Mouse (Mus musculus): ENCODE data around the gene Tctex1d2. TPM values are rescaled to one million over a fixed set of nuclear protein-coding genes. Genes with fewer than 3 reads are reported as not detected.

Gene Tctex1d2
- polyA plus RNA-seq, 1 experiment: 12.0 TPM

DNA sequence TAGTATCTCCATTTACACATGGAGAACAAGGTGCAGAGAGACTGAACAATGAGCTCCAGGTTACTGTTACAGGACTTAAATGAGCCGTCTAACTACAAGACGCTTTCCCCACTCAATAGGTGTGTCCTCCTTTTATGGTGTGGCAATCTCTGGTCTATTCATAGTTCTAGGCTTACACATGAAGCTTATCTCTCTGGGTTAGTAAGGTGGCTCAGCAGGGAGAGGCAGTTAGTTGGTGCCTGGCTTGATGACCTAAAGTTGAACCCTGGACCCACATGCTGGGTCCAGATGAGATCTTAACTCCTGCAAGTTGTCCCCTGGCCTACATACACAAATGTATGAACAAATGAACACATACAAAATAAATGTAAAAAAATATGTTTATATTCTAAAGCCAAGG lies 43.9 kb downstream of the Tctex1d2 start:
- no peak overlapping the region for H3K4me3 ChIP-seq (ENCODE audit: insufficient read depth, low read depth, low read length)
- H3K4me1 ChIP-seq (ENCODE audit: control insufficient read depth, insufficient read depth, low read length): no peaks in the 10 kb centered on the region
- WGBS: 83% methylated on average over 2 of the region's 2 CpGs
- no peak overlapping the region for H3K27ac ChIP-seq (ENCODE audit: insufficient read depth, low read depth, low read length)
- no peaks in the 10 kb centered on the region for H3K27me3 ChIP-seq (replicated peaks; ENCODE audit: control insufficient read depth, insufficient read depth, low read length)
- no peak for TF ChIP-seq POLR2A (IDR thresholded peaks at IDR 0.05; ENCODE audit: low read depth, low read length)
- TF ChIP-seq CTCF (conservative IDR thresholded peaks at IDR 0.05; ENCODE audit: insufficient read depth, insufficient read length, low read depth, low read length): no peak
- DNase-seq: no peak
- H3K36me3 ChIP-seq (ENCODE audit: control insufficient read depth, insufficient read depth, low read length): peaks cover 3% of the 10 kb centered on the region

DNA sequence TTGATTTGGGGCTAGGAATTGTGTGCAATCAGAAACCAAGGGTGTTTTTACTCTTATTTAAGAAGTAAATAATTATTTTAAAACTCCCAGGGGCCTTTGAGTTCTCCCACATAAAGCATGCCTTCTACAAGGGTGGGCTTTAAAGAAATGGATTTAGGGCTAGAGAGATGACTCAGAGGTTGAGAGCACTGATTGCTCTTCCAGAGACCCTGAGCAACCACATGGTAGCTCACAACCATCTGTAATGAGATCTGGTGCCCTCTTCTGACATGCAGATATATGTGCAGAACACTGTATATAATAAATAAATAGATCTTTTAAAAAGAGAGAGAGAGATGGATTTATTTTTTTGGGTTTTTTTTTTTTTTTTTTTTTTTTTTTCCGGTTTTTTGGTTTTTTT lies 45.4 kb downstream of the Tctex1d2 start:
- Histone ChIP-seq H3K27ac (ENCODE audit: insufficient read depth, low read depth, low read length) (no peak overlapping the region), H3K4me1 (ENCODE audit: control insufficient read depth, insufficient read depth, low read length) (no peaks in the 10 kb centered on the region), H3K4me3 (ENCODE audit: insufficient read depth, low read depth, low read length) (no peak overlapping the region), H3K36me3 (ENCODE audit: control insufficient read depth, insufficient read depth, low read length) (peaks cover 3% of the 10 kb centered on the region), H3K27me3 (replicated peaks; ENCODE audit: control insufficient read depth, insufficient read depth, low read length) (no peaks in the 10 kb centered on the region)
- TF ChIP-seq POLR2A (IDR thresholded peaks at IDR 0.05; ENCODE audit: low read depth, low read length): no peak
- TF ChIP-seq CTCF (conservative IDR thresholded peaks at IDR 0.05; ENCODE audit: insufficient read depth, insufficient read length, low read depth, low read length): no peak
- DNase-seq: no peak
- WGBS: 0% methylated on average over 1 of the region's 1 CpGs

DNA sequence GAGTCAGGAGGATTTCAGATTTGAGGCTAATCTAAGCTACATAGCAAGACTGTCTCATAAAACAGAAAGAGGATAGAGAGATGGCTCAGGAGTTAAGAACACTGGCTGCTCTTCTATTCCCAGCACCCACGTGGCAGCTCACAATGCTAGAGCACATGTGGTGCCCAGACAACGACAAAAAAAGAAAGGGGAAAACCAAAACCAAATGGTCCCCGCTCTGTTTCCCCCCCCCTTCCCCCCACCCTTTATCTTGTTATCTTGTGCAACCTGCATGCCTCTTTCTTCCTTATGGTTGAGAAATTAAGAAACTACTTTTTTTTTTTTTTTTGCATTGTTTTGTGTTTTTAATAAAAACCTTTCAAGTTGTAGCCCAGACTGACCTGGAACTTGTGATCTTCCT lies 49.0 kb downstream of the Tctex1d2 start:
- Histone ChIP-seq H3K4me3 (ENCODE audit: insufficient read depth, low read depth, low read length) (no peak overlapping the region), H3K27ac (ENCODE audit: insufficient read depth, low read depth, low read length) (no peak overlapping the region), H3K36me3 (ENCODE audit: control insufficient read depth, insufficient read depth, low read length) (peaks cover 3% of the 10 kb centered on the region; the same call in 1 of the 2 replicates), H3K4me1 (ENCODE audit: control insufficient read depth, insufficient read depth, low read length) (no peaks in the 10 kb centered on the region; the same call in 1 of the 2 replicates), H3K27me3 (replicated peaks; ENCODE audit: control insufficient read depth, insufficient read depth, low read length) (no peaks in the 10 kb centered on the region)
- TF ChIP-seq CTCF (conservative IDR thresholded peaks at IDR 0.05; ENCODE audit: insufficient read depth, insufficient read length, low read depth, low read length) (no peak), POLR2A (IDR thresholded peaks at IDR 0.05; ENCODE audit: low read depth, low read length) (no peak)
- DNase-seq: no peak
- WGBS: 84% methylated on average over 3 of the region's 3 CpGs

DNA sequence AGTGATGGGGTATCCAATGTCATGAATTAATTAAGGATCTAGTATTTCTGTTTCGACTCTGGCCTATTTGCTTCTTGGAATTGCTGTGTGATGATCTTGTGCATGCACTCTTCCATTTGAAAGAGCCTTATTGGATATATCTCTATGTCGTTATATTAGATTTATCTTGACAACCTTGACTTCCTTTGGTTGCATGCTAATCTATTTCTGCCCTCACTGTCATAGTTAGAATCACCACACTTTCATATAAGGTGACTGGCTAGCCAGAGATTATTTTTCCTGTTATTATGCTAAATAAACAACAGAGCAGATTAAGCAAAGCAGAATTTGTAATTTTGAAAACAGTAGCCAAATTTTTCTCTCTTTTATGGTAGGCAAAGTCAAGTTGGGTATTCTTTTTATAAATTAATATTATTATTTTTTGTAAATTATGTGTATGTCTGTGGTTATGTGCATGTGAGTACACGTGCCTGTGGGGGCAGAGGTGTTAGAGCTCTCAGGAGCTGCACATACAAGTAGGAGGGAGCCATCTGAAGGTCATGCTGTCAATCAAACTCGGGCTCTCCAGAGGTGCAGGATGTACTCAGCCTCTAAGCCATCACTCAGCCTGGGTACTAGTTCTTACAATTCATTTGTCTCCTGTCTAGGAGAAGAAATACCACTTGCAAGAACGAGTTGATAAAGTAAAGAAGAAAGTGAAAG lies 50.1 kb downstream of the Tctex1d2 start:
- H3K27ac ChIP-seq (ENCODE audit: insufficient read depth, low read depth, low read length): no peak overlapping the region
- H3K4me1 ChIP-seq (ENCODE audit: control insufficient read depth, insufficient read depth, low read length): no peaks in the 10 kb centered on the region; the same call in 1 of the 2 replicates
- DNase-seq: no peak
- H3K27me3 ChIP-seq (replicated peaks; ENCODE audit: control insufficient read depth, insufficient read depth, low read length): no peaks in the 10 kb centered on the region
- no peak overlapping the region for H3K4me3 ChIP-seq (ENCODE audit: insufficient read depth, low read depth, low read length)
- 0 out of 2 replicates have a peak, but pooled peaks cover 2% of the 10 kb centered on the region for H3K36me3 ChIP-seq (ENCODE audit: control insufficient read depth, insufficient read depth, low read length)
- TF ChIP-seq CTCF (conservative IDR thresholded peaks at IDR 0.05; ENCODE audit: insufficient read depth, insufficient read length, low read depth, low read length): no peak
- no peak for TF ChIP-seq POLR2A (IDR thresholded peaks at IDR 0.05; ENCODE audit: low read depth, low read length)
- 66% methylated on average over 5 of the region's 5 CpGs for WGBS

DNA sequence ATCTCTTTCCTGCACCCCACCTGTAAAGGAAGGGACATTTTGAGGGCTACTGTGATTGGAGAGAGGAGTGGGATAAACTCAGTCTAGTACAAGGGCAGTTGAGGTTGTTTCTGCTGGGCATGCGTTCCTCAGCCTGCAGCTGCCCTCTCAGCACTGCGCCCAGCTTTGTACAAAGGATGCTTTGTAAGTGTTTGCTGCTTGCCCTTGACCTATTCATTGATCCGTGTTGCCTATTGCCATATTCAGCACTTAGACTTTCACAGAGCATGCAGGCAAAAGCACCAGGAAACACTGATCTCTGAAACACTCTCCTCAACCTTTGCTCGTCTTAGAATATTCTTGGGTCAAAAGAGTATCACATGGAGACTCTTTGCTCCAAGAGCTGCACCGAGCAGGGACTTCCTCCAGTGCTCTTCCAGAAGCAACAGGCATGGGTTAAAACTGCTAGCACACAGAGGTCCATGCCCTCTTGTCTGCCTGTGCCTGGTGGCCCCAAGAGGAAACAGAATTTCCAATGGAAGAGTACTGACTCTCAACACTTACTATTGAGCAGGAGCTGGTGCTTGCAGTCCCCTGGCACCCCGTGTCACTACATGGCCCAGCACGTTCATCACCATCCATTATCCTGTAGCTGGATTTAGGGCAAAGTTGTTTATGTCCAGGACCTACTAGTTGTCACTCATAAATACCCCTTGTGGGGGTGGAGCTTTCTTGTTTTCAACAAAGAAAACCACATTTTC lies 52.9 kb downstream of the Tctex1d2 start:
- WGBS: 61% methylated on average over 7 of the region's 7 CpGs
- Histone ChIP-seq H3K27me3 (replicated peaks; ENCODE audit: control insufficient read depth, insufficient read depth, low read length) (no peaks in the 10 kb centered on the region), H3K36me3 (ENCODE audit: control insufficient read depth, insufficient read depth, low read length) (0 out of 2 replicates have a peak, but pooled peaks cover 2% of the 10 kb centered on the region), H3K4me3 (ENCODE audit: insufficient read depth, low read depth, low read length) (no peak overlapping the region), H3K4me1 (ENCODE audit: control insufficient read depth, insufficient read depth, low read length) (no peaks in the 10 kb centered on the region; the same call in 1 of the 2 replicates), H3K27ac (ENCODE audit: insufficient read depth, low read depth, low read length) (no peak overlapping the region)
- peak; percentile 66 for DNase-seq
- TF ChIP-seq CTCF (conservative IDR thresholded peaks at IDR 0.05; ENCODE audit: insufficient read depth, insufficient read length, low read depth, low read length) (no peak), POLR2A (IDR thresholded peaks at IDR 0.05; ENCODE audit: low read depth, low read length) (no peak)

DNA sequence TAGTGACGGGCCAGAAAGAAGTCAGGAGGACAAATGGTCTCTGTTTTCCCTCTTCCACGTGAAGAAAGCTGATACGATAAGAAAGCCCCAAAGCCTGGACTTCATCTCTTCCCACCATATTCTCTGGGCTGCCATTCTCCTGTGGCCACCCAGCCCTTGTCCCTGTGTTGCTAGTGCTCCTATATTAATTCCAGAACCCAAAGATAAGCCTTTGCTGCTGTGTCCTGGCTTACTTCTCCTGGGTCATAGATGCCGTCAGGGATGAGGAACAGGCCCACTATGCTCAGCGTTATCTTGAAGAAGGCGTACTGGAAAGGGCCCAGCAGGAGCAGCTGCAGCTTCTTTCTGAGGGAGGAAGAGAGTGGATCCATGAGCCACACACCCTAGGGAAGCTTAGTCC lies 57.8 kb downstream of the Tctex1d2 start:
- Histone ChIP-seq H3K4me3 (ENCODE audit: insufficient read depth, low read depth, low read length) (no peak overlapping the region), H3K27ac (ENCODE audit: insufficient read depth, low read depth, low read length) (no peak overlapping the region), H3K27me3 (replicated peaks; ENCODE audit: control insufficient read depth, insufficient read depth, low read length) (no peaks in the 10 kb centered on the region), H3K36me3 (ENCODE audit: control insufficient read depth, insufficient read depth, low read length) (no peaks in the 10 kb centered on the region), H3K4me1 (ENCODE audit: control insufficient read depth, insufficient read depth, low read length) (no peaks in the 10 kb centered on the region; the same call in 1 of the 2 replicates)
- no peak for DNase-seq
- no peak for TF ChIP-seq CTCF (conservative IDR thresholded peaks at IDR 0.05; ENCODE audit: insufficient read depth, insufficient read length, low read depth, low read length)
- TF ChIP-seq POLR2A (IDR thresholded peaks at IDR 0.05; ENCODE audit: low read depth, low read length): no peak
- 83% methylated on average over 6 of the region's 6 CpGs for WGBS

Other genes with a start within 250 kb of the Tctex1d2 start
- gene Bex6, start 239.9 kb upstream of the Tctex1d2 start, polyA plus RNA-seq (2012; rRNA removed): not detected in 2 replicates
- gene Fbxo45, start 172.5 kb upstream of the Tctex1d2 start, polyA plus RNA-seq (2012; rRNA removed): 2.7 and 3.5 TPM in 2 replicates
- gene Wdr53, start 172.5 kb upstream of the Tctex1d2 start, polyA plus RNA-seq (2012; rRNA removed): 5.2 and 6.0 TPM in 2 replicates
- gene Smco1, start 148.2 kb upstream of the Tctex1d2 start, polyA plus RNA-seq (2012; rRNA removed): 0.06 TPM in 1 of 2 replicates, not detected in the other
- 6.0 and 6.4 TPM in 2 replicates for gene Rnf168, start 142.2 kb upstream of the Tctex1d2 start, polyA plus RNA-seq (2012; rRNA removed)
- 10.4 and 14.6 TPM in 2 replicates for gene Ubxn7, start 87.4 kb upstream of the Tctex1d2 start, polyA plus RNA-seq (2012; rRNA removed)
- 0.07 and 0.08 TPM in 2 replicates for gene Tm4sf19, start 19.2 kb upstream of the Tctex1d2 start, polyA plus RNA-seq (2012; rRNA removed)
- gene Pcyt1a, start 11.2 kb downstream of the Tctex1d2 start, polyA plus RNA-seq (2012; rRNA removed): 42.9 and 43.8 TPM in 2 replicates
- gene Slc51a, start 68.2 kb downstream of the Tctex1d2 start, polyA plus RNA-seq (2012; rRNA removed): 92.3 and 97.3 TPM in 2 replicates
- gene Zdhhc19, start 76.6 kb downstream of the Tctex1d2 start, polyA plus RNA-seq (2012; rRNA removed): 0.11 TPM in 1 of 2 replicates, not detected in the other
- 7.9 and 12.0 TPM in 2 replicates for gene Tfrc, start 189.2 kb downstream of the Tctex1d2 start, polyA plus RNA-seq (2012; rRNA removed)
- gene Tnk2, start 224.2 kb downstream of the Tctex1d2 start, polyA plus RNA-seq (2012; rRNA removed): 35.8 and 40.8 TPM in 2 replicates

Measured in kidney, adult 2 months (tissue).